Mouse (Mus musculus) myocyte (in vitro differentiated cells): ENCODE results near the gene Mtmr10.

Experiments used
- E2F4 ChIP-seq: IDR thresholded peaks from one replicate; pipeline ENCODE4 v1.6.1; 2011; ENCODE audit warnings: mild to moderate bottlenecking, control low read depth, moderate library complexity; ENCODE audit not compliant: insufficient read depth
- MAX ChIP-seq: IDR thresholded peaks from one replicate; pipeline ENCODE4 v1.6.1; 2011; ENCODE audit warnings: low read depth, mild to moderate bottlenecking, control low read depth
- MYOG ChIP-seq, 3 experiments: IDR thresholded peaks; one replicate each; pipeline ENCODE4 v1.6.1; 2011; ENCODE audit warnings: control low read depth in 2 of 3, low read depth in 2 of 3, mild to moderate bottlenecking in 2 of 3; ENCODE audit not compliant: insufficient read length in 2 of 3, control insufficient read depth in 1 of 3, insufficient read depth in 1 of 3
- POLR2A ChIP-seq: IDR thresholded peaks from one replicate; pipeline ENCODE4 v1.6.1; 2011; ENCODE audit warnings: low read depth, mild to moderate bottlenecking, control low read depth, moderate library complexity; ENCODE audit not compliant: insufficient read length
- REST ChIP-seq: IDR thresholded peaks from one replicate; pipeline ENCODE4 v1.6.1; 2011; ENCODE audit warnings: mild to moderate bottlenecking, control low read depth, moderate library complexity; ENCODE audit not compliant: insufficient read depth, insufficient read length

DNA sequence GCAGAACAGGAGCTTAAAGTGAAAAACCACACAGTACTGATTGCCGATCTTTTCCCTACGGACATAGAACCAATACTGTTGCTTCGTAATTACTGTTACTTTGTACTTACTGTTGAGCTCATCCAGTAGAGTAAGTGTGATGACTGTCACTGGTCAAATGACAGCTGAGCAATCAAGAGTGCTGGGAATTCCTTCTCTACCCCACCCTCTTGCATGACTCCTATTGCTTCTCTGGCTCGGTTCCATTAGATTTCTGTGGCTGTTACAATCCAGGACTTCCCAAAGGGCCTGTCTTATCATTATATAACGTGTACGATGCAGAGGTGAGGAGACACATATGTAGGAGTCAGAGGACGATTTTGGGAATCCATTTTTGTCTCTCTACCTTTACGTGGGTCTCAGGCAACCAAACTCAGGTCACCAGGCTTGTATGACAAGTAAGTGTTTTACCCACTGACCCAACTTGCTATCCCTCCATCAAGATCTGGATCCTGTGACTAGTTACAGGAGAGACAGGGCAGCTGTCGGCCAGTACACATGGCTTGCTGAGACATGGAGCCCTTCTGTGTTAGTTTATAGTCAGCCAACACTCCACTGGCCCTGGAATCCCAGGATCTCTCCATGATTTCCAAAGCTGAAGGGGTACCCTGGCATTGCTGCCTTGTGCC lies 48.2 kb upstream of the Mtmr10 start:
- TF ChIP-seq POLR2A (no peak), E2F4 (no peak), MAX (no peak), REST (no peak), MYOG (IDR thresholded peaks at IDR 0.05; ENCODE audit: control insufficient read depth in 1 of 3, insufficient read depth in 1 of 3, insufficient read length in 2 of 3, low read depth in 2 of 3) (peak in 2 of 3 experiments; percentile 34 to 59)
